Mouse (Mus musculus) intestine, embryonic 14.5 days (tissue): ENCODE data around the gene Jazf1. TPM values are rescaled to one million over a fixed set of nuclear protein-coding genes. Genes with fewer than 3 reads are reported as not detected.

Experiments
- ATAC-seq: fragments of 200-750 bp; cut with Nextera tagmentation; replicated peaks from 2 replicates; pipeline ENCODE4 v1.8.0; 2017; ENCODE audit warnings: low read depth, moderate number of reproducible peaks, moderate TSS enrichment, moderate library complexity; ENCODE audit not compliant: low FRiP score, low TSS enrichment
- DNase-seq: peaks from one replicate; pipeline ENCODE4 v3.0.0-alpha.2; 2018; ENCODE audit warnings: low spot score
- H3K27ac ChIP-seq: fragments of 300-500 bp; sonication (generic); 2 replicates; pipeline ENCODE4 v1.5.1; 2014; ENCODE audit warnings: low read depth, mild to moderate bottlenecking, control low read depth
- H3K27me3 ChIP-seq: fragments of 300-500 bp; sonication (generic); replicated peaks from 2 replicates; pipeline ENCODE4 v1.6.1; 2014; ENCODE audit warnings: low read length, control low read depth; ENCODE audit not compliant: control insufficient read depth, insufficient read depth
- H3K36me3 ChIP-seq: fragments of 300-500 bp; sonication (generic); 2 replicates; pipeline ENCODE4 v1.6.1; 2014; ENCODE audit warnings: low read length, control low read depth; ENCODE audit not compliant: control insufficient read depth, insufficient read depth
- H3K4me1 ChIP-seq: fragments of 300-500 bp; sonication (generic); replicated peaks from 2 replicates; pipeline ENCODE4 v1.6.1; 2014; ENCODE audit warnings: low read length, control low read depth, mixed read lengths; ENCODE audit not compliant: control insufficient read depth, insufficient read depth
- H3K4me2 ChIP-seq: fragments of 300-500 bp; sonication (generic); 2 replicates; pipeline ENCODE4 v1.6.1; 2014; ENCODE audit warnings: low read length
- H3K4me3 ChIP-seq: fragments of 300-500 bp; sonication (generic); 2 replicates; pipeline ENCODE4 v1.5.1; 2014; ENCODE audit warnings: low read depth, low read length, control low read depth, mixed read lengths
- H3K9ac ChIP-seq: fragments of 300-500 bp; sonication (generic); 2 replicates; pipeline ENCODE4 v1.6.1; 2014; ENCODE audit warnings: mild to moderate bottlenecking, low read length
- H3K9me3 ChIP-seq: fragments of 300-500 bp; sonication (generic); 2 replicates; pipeline ENCODE4 v1.6.1; 2016; ENCODE audit warnings: low read length, control low read depth; ENCODE audit not compliant: control insufficient read depth
- WGBS: fragments of 180-500 bp; shearing (Covaris S2); extraction: QIAGEN DNeasy Blood & Tissue Kit; methylation state at CpG from one replicate; pipeline ENCODE4 v1.1.7; 2014; 5-methylcytosine and 5-hydroxymethylcytosine counted together
- polyA plus RNA-seq: library from polyadenylated mRNA; unstranded; fragments of >200 nt; fragmentation: Nextera tagmentation; extraction: Ambion mirVana; gene quantifications from 2 replicates; pipeline ENCODE4 v1.2.1, GENCODE M21; 2014

The Jazf1 gene
- polyA plus RNA-seq, 1 experiment from 2014 or later = 6.9 TPM

- DNase-seq (no peak), ATAC-seq (no peak)
- Histone ChIP-seq H3K27me3 (no peaks in the 10 kb centered on the region), H3K4me3 (no peak overlapping the region), H3K4me1 (peaks cover 18% of the 10 kb centered on the region), H3K4me2 (no peak overlapping the region), H3K9ac (no peak overlapping the region), H3K27ac (no peak overlapping the region), H3K36me3 (no peaks in the 10 kb centered on the region), H3K9me3 (no peaks in the 10 kb centered on the region)
- 37% methylated on average over 9 of the region's 9 CpGs for whole genome bisulfite sequencing
These were observed 227.8 kb downstream of the Jazf1 start for GRCm38 (mm10) chr6:52840589-52841044.

GRCm38 (mm10) chr6:52838691-52839090 lies 229.7 kb downstream of the Jazf1 start:
- ATAC-seq (no peak), DNase-seq (peak; percentile 88)
- H3K4me1 ChIP-seq = peaks cover 18% of the 10 kb centered on the region
- H3K27me3 ChIP-seq = no peaks in the 10 kb centered on the region
- H3K4me3 ChIP-seq = no peak overlapping the region
- 4% methylated on average over 8 of the region's 8 CpGs for WGBS
- no peaks in the 10 kb centered on the region for H3K9me3 ChIP-seq
- no peak overlapping the region for H3K27ac ChIP-seq
- H3K36me3 ChIP-seq = no peaks in the 10 kb centered on the region
- 0 out of 2 replicates have a peak overlapping the region, but pooled peaks have one; percentile 25 for H3K4me2 ChIP-seq
- H3K9ac ChIP-seq = no peak overlapping the region

- WGBS = 51% methylated on average over 4 of the region's 4 CpGs
- H3K4me2 ChIP-seq = no peak overlapping the region
These were observed 230.6 kb downstream of the Jazf1 start for GRCm38 (mm10) chr6:52837792-52838191.

GRCm38 (mm10) chr6:52836201-52836950 lies 232.1 kb downstream of the Jazf1 start:
- DNase-seq (no peak), ATAC-seq (no peak)
- Histone ChIP-seq H3K27ac (no peak overlapping the region), H3K4me1 (peaks cover 15% of the 10 kb centered on the region), H3K4me3 (no peak overlapping the region), H3K27me3 (no peaks in the 10 kb centered on the region), H3K9ac (no peak overlapping the region), H3K9me3 (no peaks in the 10 kb centered on the region), H3K36me3 (no peaks in the 10 kb centered on the region), H3K4me2 (no peak overlapping the region)
- 58% methylated on average over 15 of the region's 15 CpGs for WGBS

More at GRCm38 (mm10) chr6:52837792-52838191, 230.6 kb downstream of the Jazf1 start:
- Histone ChIP-seq H3K27me3 (no peaks in the 10 kb centered on the region), H3K9ac (no peak overlapping the region), H3K9me3 (no peaks in the 10 kb centered on the region), H3K36me3 (no peaks in the 10 kb centered on the region), H3K4me1 (peaks cover 18% of the 10 kb centered on the region), H3K27ac (no peak overlapping the region), H3K4me3 (no peak overlapping the region)
- DNase-seq = no peak
- ATAC-seq = no peak

GRCm38 (mm10) chr6:52827752-52828277 lies 240.6 kb downstream of the Jazf1 start:
- no peaks in the 10 kb centered on the region for H3K9me3 ChIP-seq
- H3K9ac ChIP-seq = no peak overlapping the region
- no peaks in the 10 kb centered on the region for H3K36me3 ChIP-seq
- no peak for DNase-seq
- WGBS = 94% methylated on average over 2 of the region's 2 CpGs
- ATAC-seq = no peak
- H3K27ac ChIP-seq = no peak overlapping the region
- H3K4me3 ChIP-seq = no peak overlapping the region
- H3K27me3 ChIP-seq = no peaks in the 10 kb centered on the region
- H3K4me1 ChIP-seq = no peaks in the 10 kb centered on the region
- no peak overlapping the region for H3K4me2 ChIP-seq

- Histone ChIP-seq H3K4me3 (no peak overlapping the region), H3K9me3 (no peaks in the 10 kb centered on the region), H3K27me3 (no peaks in the 10 kb centered on the region), H3K4me1 (no peaks in the 10 kb centered on the region), H3K36me3 (no peaks in the 10 kb centered on the region), H3K9ac (no peak overlapping the region), H3K4me2 (no peak overlapping the region), H3K27ac (no peak overlapping the region)
- no peak for DNase-seq
- WGBS = 61% methylated on average over 5 of the region's 5 CpGs
- no peak for ATAC-seq
These were observed 242.9 kb downstream of the Jazf1 start for GRCm38 (mm10) chr6:52825535-52825934.

- no peak for DNase-seq
- Histone ChIP-seq H3K4me2 (no peak overlapping the region), H3K9ac (no peak overlapping the region), H3K27ac (no peak overlapping the region), H3K27me3 (no peaks in the 10 kb centered on the region), H3K4me1 (no peaks in the 10 kb centered on the region), H3K9me3 (no peaks in the 10 kb centered on the region), H3K36me3 (no peaks in the 10 kb centered on the region), H3K4me3 (no peak overlapping the region)
- no peak for ATAC-seq
- WGBS = 82% methylated on average over 3 of the region's 3 CpGs
These were observed 243.4 kb downstream of the Jazf1 start for GRCm38 (mm10) chr6:52824977-52825482.

- H3K9ac ChIP-seq = no peak overlapping the region
- no peaks in the 10 kb centered on the region for H3K36me3 ChIP-seq
- WGBS = 74% methylated on average over 7 of the region's 7 CpGs
- no peak for ATAC-seq
- no peaks in the 10 kb centered on the region for H3K4me1 ChIP-seq
- H3K9me3 ChIP-seq = no peaks in the 10 kb centered on the region
- DNase-seq = no peak
- no peak overlapping the region for H3K4me3 ChIP-seq
- H3K4me2 ChIP-seq = no peak overlapping the region
- H3K27ac ChIP-seq = no peak overlapping the region
- no peaks in the 10 kb centered on the region for H3K27me3 ChIP-seq
These were observed 245.4 kb downstream of the Jazf1 start for GRCm38 (mm10) chr6:52823064-52823463.
